In the genomic region with DNA sequence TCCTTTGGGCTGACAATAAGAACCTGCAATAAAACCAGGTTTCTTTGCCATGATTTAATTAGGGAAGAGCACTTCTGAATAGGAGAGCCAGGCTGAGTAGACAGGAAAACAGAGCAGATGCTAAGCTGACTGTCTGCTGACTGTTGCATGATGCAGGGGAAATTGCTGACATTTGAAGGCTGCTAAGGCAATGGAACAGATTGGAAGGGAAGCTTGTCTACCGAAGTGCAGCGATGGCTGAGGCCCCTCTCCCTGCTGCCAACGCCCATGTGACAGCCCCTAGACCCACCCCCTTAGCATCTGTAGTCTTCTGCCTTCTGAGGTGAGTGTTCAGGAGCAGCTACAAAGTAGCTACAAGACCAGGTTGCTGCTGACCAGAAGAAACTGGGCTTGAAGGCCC, we compare ENCODE assay signal across 15 mouse cellular contexts. TPM values are rescaled to one million over a fixed set of nuclear protein-coding genes. Genes with fewer than 3 reads are reported as not detected.
DNase-seq lines count a peak whose midpoint lies in the region; ATAC-seq lines count a peak whose summit lies in the region.
"Had no signal": no experiment of that assay in that cellular context is flagged by ENCODE, and none has a peak within 500 bp of the region (broad histone marks: within the 10 kb centered on the region; RNA-seq: fewer than 3 reads in every experiment).

No protein-coding gene starts in this region.

- DNase-seq in right cerebral cortex, adult 18-20 months: peak; percentile 20
- no peak for DNase-seq in right cerebral cortex, postnatal 4 days
- no peak for DNase-seq in urinary bladder, postnatal 4 days (ENCODE audit: low spot score in 2 of 2)
- DNase-seq in hindbrain, embryonic 10.5 days (ENCODE audit: low spot score): no peak
- DNase-seq: cerebellum, adult 9-11 months had no signal

- WGBS in heart, embryonic 16.5 days: 47% methylated on average over 3 of the region's 3 CpGs
- 52% methylated on average over 3 of the region's 3 CpGs for WGBS in heart, embryonic 11.5 days (ENCODE audit: insufficient replicate concordance)
- WGBS in intestine, embryonic 15.5 days: 63% methylated on average over 3 of the region's 3 CpGs
- WGBS in neural tube, embryonic 15.5 days: 72% methylated on average over 3 of the region's 3 CpGs
- WGBS in hindbrain, embryonic 10.5 days: 87% methylated on average over 3 of the region's 3 CpGs

- H3K27me3 ChIP-seq in heart, embryonic 16.5 days (ENCODE audit: control insufficient read depth, insufficient read depth, low read length): no peaks in the 10 kb centered on the region
- H3K27me3 ChIP-seq in heart, embryonic 11.5 days (ENCODE audit: control insufficient read depth, insufficient read depth, low read length): no peaks in the 10 kb centered on the region
- no peaks in the 10 kb centered on the region for H3K27me3 ChIP-seq in intestine, embryonic 15.5 days (replicated peaks)
- H3K27me3 ChIP-seq in neural tube, embryonic 15.5 days (replicated peaks): no peaks in the 10 kb centered on the region
- H3K27me3 ChIP-seq in hindbrain, embryonic 10.5 days (ENCODE audit: insufficient read depth, poor library complexity, severe bottlenecking): no peaks in the 10 kb centered on the region
- H3K27me3 ChIP-seq: Patski had no signal

- no peak overlapping the region for H3K4me3 ChIP-seq in heart, embryonic 16.5 days (ENCODE audit: low read length)
- H3K4me3 ChIP-seq in heart, embryonic 11.5 days (ENCODE audit: low read depth, low read length): no peak overlapping the region
- H3K4me3 ChIP-seq in intestine, embryonic 15.5 days (replicated peaks): no peak overlapping the region
- no peak overlapping the region for H3K4me3 ChIP-seq in neural tube, embryonic 15.5 days (replicated peaks)
- H3K4me3 ChIP-seq in hindbrain, embryonic 10.5 days: no peak overlapping the region
- H3K4me3 ChIP-seq: embryonic facial prominence, embryonic 10.5 days had no signal

- peaks cover 10% of the 10 kb centered on the region; the same call in 1 of the 2 replicates for H3K36me3 ChIP-seq in heart, embryonic 16.5 days (ENCODE audit: control insufficient read depth, insufficient read depth)
- H3K36me3 ChIP-seq in heart, embryonic 11.5 days (ENCODE audit: control insufficient read depth, insufficient read depth, low read length): peaks cover 13% of the 10 kb centered on the region; the same call in 1 of the 2 replicates
- H3K36me3 ChIP-seq in intestine, embryonic 15.5 days: 0 out of 2 replicates have a peak, but pooled peaks cover 3% of the 10 kb centered on the region
- H3K36me3 ChIP-seq in neural tube, embryonic 15.5 days: peaks cover 33% of the 10 kb centered on the region
- peaks cover 92% of the 10 kb centered on the region for H3K36me3 ChIP-seq in hindbrain, embryonic 10.5 days

- peaks cover 27% of the 10 kb centered on the region for H3K4me1 ChIP-seq in heart, embryonic 16.5 days (ENCODE audit: control insufficient read depth, insufficient read depth, low read length)
- peaks cover 28% of the 10 kb centered on the region for H3K4me1 ChIP-seq in heart, embryonic 11.5 days (ENCODE audit: control insufficient read depth, insufficient read depth, low read length)
- H3K4me1 ChIP-seq in intestine, embryonic 15.5 days (replicated peaks): peaks cover 12% of the 10 kb centered on the region
- H3K4me1 ChIP-seq in neural tube, embryonic 15.5 days: peaks cover 21% of the 10 kb centered on the region
- peaks cover 19% of the 10 kb centered on the region for H3K4me1 ChIP-seq in hindbrain, embryonic 10.5 days (replicated peaks)

- no peak overlapping the region for H3K4me2 ChIP-seq in heart, embryonic 16.5 days (ENCODE audit: low read depth, low read length)
- no peak overlapping the region for H3K4me2 ChIP-seq in heart, embryonic 11.5 days
- H3K4me2 ChIP-seq in intestine, embryonic 15.5 days (replicated peaks): no peak overlapping the region
- no peak overlapping the region for H3K4me2 ChIP-seq in neural tube, embryonic 15.5 days

- no peaks in the 10 kb centered on the region for H3K9me3 ChIP-seq in heart, embryonic 16.5 days (replicated peaks; ENCODE audit: control insufficient read depth, low read length)
- no peaks in the 10 kb centered on the region for H3K9me3 ChIP-seq in heart, embryonic 11.5 days (replicated peaks; ENCODE audit: control insufficient read depth, low read length)
- no peaks in the 10 kb centered on the region for H3K9me3 ChIP-seq in intestine, embryonic 15.5 days
- H3K9me3 ChIP-seq in neural tube, embryonic 15.5 days (replicated peaks): no peaks in the 10 kb centered on the region
- H3K9me3 ChIP-seq in hindbrain, embryonic 10.5 days: no peaks in the 10 kb centered on the region
- H3K9me3 ChIP-seq: embryonic facial prominence, embryonic 10.5 days had no signal

- peak overlapping the region; percentile 54; the same call in 1 of the 2 replicates for H3K27ac ChIP-seq in heart, embryonic 16.5 days (ENCODE audit: low read length)
- H3K27ac ChIP-seq in heart, embryonic 11.5 days (ENCODE audit: low read depth, low read length): no peak overlapping the region
- peak overlapping the region; percentile 33; the same call in 1 of the 2 replicates for H3K27ac ChIP-seq in intestine, embryonic 15.5 days
- H3K27ac ChIP-seq in neural tube, embryonic 15.5 days (replicated peaks): peak overlapping the region; percentile 2; the same call in 1 of the 2 replicates
- H3K27ac ChIP-seq in hindbrain, embryonic 10.5 days: no peak overlapping the region
- H3K27ac ChIP-seq: embryonic facial prominence, embryonic 10.5 days; liver, embryonic 14.5 days; macrophage had no signal

- no peak overlapping the region for H3K9ac ChIP-seq in heart, embryonic 16.5 days (ENCODE audit: low read length)
- no peak overlapping the region for H3K9ac ChIP-seq in heart, embryonic 11.5 days (ENCODE audit: low read depth, low read length)
- H3K9ac ChIP-seq in intestine, embryonic 15.5 days: no peak overlapping the region
- H3K9ac ChIP-seq in neural tube, embryonic 15.5 days (replicated peaks): no peak overlapping the region
- H3K9ac ChIP-seq: liver, embryonic 14.5 days had no signal

- no peak for ATAC-seq in heart, embryonic 16.5 days (replicated peaks; ENCODE audit: extremely low read depth, insufficient read depth, low FRiP score)
- no peak for ATAC-seq in heart, embryonic 11.5 days (replicated peaks; ENCODE audit: insufficient number of reproducible peaks, low FRiP score, low TSS enrichment)
- no peak for ATAC-seq in intestine, embryonic 15.5 days
- no peak for ATAC-seq in neural tube, embryonic 15.5 days (ENCODE audit: low FRiP score)
- ATAC-seq: midbrain, embryonic 16.5 days; Patski had no signal

RNA-seq across cellular contexts. Expression of gene Btbd16, which starts 47.7 kb away (rescaled TPM):
- 0.08 and 0.17 TPM in 2 replicates for polyA plus RNA-seq in heart, embryonic 16.5 days (2015; fragmentation: Nextera tagmentation; extraction: Ambion mirVana)
- polyA plus RNA-seq in heart, embryonic 11.5 days (2014; fragmentation: Nextera tagmentation; extraction: Ambion mirVana): not detected in 2 replicates
- polyA plus RNA-seq in intestine, embryonic 15.5 days (2015; fragmentation: Nextera tagmentation; extraction: Ambion mirVana): 0.05 and 0.06 TPM in 2 replicates
- 0.05 TPM in 1 of 2 replicates, not detected in the other for polyA plus RNA-seq in neural tube, embryonic 15.5 days (2015; fragmentation: Nextera tagmentation; extraction: Ambion mirVana)
- polyA plus RNA-seq in hindbrain, embryonic 10.5 days (2016; fragmentation: Nextera tagmentation; extraction: Ambion mirVana): not detected in 2 replicates
- polyA plus RNA-seq: kidney, embryonic 14.5 days; macrophage; midbrain, embryonic 16.5 days had no signal

Comparison
In these comparisons a context has a peak if more than half of its experiments do, and no peak if none do; other contexts are left out.
1. H3K27ac ChIP-seq: peak in heart, embryonic 16.5 days (single experiment), intestine, embryonic 15.5 days (single experiment) and neural tube, embryonic 15.5 days (single experiment); none in heart, embryonic 11.5 days (single experiment) and hindbrain, embryonic 10.5 days (single experiment).